Mouse (Mus musculus) neural tube, embryonic 11.5 days (tissue): ENCODE results near the gene Foxo1. TPM values are rescaled to one million over a fixed set of nuclear protein-coding genes. Genes with fewer than 3 reads are reported as not detected.
A peak's percentile ranks its signal among the peaks of the same experiment; 100 is the strongest.

Source experiments
- ATAC-seq: fragments of 200-750 bp; cut with Nextera tagmentation; 2 replicates; pipeline ENCODE4 v1.8.0; 2017; ENCODE audit warnings: moderate number of reproducible peaks, mild to moderate bottlenecking, moderate TSS enrichment, moderate library complexity; ENCODE audit not compliant: insufficient read depth, low FRiP score, low TSS enrichment
- DNase-seq: peaks from one replicate; pipeline ENCODE4 v3.0.0-alpha.2; 2015; ENCODE audit warnings: low spot score
- H3K27ac ChIP-seq: fragments of 300-500 bp; sonication (generic); 2 replicates; pipeline ENCODE4 v1.5.1; 2014; ENCODE audit warnings: low read depth, mild to moderate bottlenecking, low read length
- H3K27me3 ChIP-seq: fragments of 300-500 bp; sonication (generic); 2 replicates; pipeline ENCODE4 v1.6.1; 2014; ENCODE audit warnings: mild to moderate bottlenecking, low read length, mixed read lengths; ENCODE audit not compliant: control insufficient read depth, insufficient read depth
- H3K36me3 ChIP-seq: fragments of 300-500 bp; sonication (generic); 2 replicates; pipeline ENCODE4 v1.6.1; 2014; ENCODE audit warnings: mild to moderate bottlenecking, low read length, moderate library complexity, mixed read lengths; ENCODE audit not compliant: control insufficient read depth, insufficient read depth
- H3K4me1 ChIP-seq: fragments of 300-500 bp; sonication (generic); 2 replicates; pipeline ENCODE4 v1.6.1; 2014; ENCODE audit warnings: low read length, mixed read lengths; ENCODE audit not compliant: control insufficient read depth, insufficient read depth
- H3K4me2 ChIP-seq: fragments of 300-500 bp; sonication (generic); 2 replicates; pipeline ENCODE4 v1.6.1; 2014; ENCODE audit warnings: low read depth, mild to moderate bottlenecking, moderate library complexity
- H3K4me3 ChIP-seq: fragments of 300-500 bp; sonication (generic); 2 replicates; pipeline ENCODE4 v1.5.1; 2014; ENCODE audit warnings: low read depth, low read length
- H3K9ac ChIP-seq: fragments of 300-500 bp; sonication (generic); 2 replicates; pipeline ENCODE4 v1.6.1; 2014; ENCODE audit warnings: mild to moderate bottlenecking, low read length
- H3K9me3 ChIP-seq: fragments of 300-500 bp; sonication (generic); 2 replicates; pipeline ENCODE4 v1.6.1; 2016; ENCODE audit warnings: low read length; ENCODE audit not compliant: control insufficient read depth
- WGBS: fragments of 180-500 bp; shearing (Covaris S2); extraction: QIAGEN DNeasy Blood & Tissue Kit; methylation state at CpG from one replicate; pipeline ENCODE4 v1.1.7; 2014; 5-methylcytosine and 5-hydroxymethylcytosine counted together
- polyA plus RNA-seq: library from polyadenylated mRNA; unstranded; fragments of >200 nt; fragmentation: Nextera tagmentation; extraction: Ambion mirVana; gene quantifications from 2 replicates; pipeline ENCODE4 v1.2.1, GENCODE M21; 2014

Gene Foxo1
- polyA plus RNA-seq, 1 experiment from 2014 or later = 4.2 TPM

DNA sequence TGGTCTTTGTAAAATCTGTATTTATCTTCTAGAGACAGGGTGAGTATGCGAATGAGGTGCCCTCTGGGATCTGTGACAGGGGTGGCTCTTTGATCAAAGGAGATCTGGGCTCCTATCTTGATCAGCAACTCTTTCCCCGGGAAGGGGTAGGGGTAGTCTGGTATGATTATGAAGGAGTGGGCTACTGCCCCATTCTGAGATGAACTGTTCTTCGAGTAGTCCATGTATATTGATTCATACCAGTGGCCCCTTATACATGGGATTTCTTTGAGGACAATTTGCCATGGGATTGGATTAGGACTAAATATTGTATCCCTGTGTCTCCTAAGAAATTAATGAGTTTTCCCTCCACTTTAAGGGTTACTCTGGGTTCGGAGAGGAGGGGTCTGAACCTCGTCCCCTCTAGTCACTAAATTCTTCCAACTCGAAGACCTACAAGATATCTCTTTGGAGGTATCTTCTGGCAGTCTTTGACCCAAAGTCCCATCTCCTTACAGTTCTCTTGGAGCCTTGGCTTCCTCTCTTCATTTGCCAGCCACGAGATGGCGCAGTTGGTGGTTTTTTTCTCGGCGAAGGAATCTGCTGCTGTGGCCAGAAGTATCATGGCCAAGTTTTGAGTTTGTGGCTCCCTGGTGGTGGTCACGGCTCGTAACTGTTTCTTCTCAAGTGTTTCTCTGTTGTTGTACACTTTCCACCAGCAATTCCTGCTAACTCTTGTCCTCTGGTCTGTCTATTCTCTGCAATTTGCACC, 24.7 kb upstream of the Foxo1 start:
- H3K27me3 ChIP-seq = no peaks in the 10 kb centered on the region
- no peaks in the 10 kb centered on the region for H3K9me3 ChIP-seq
- ATAC-seq = no peak
- no peak overlapping the region for H3K9ac ChIP-seq
- no peak overlapping the region for H3K27ac ChIP-seq
- WGBS = 60% methylated on average over 12 of the region's 12 CpGs
- no peak overlapping the region for H3K4me2 ChIP-seq
- no peaks in the 10 kb centered on the region for H3K4me1 ChIP-seq
- H3K36me3 ChIP-seq = no peaks in the 10 kb centered on the region
- peak; percentile 50 for DNase-seq
- no peak overlapping the region for H3K4me3 ChIP-seq

DNA sequence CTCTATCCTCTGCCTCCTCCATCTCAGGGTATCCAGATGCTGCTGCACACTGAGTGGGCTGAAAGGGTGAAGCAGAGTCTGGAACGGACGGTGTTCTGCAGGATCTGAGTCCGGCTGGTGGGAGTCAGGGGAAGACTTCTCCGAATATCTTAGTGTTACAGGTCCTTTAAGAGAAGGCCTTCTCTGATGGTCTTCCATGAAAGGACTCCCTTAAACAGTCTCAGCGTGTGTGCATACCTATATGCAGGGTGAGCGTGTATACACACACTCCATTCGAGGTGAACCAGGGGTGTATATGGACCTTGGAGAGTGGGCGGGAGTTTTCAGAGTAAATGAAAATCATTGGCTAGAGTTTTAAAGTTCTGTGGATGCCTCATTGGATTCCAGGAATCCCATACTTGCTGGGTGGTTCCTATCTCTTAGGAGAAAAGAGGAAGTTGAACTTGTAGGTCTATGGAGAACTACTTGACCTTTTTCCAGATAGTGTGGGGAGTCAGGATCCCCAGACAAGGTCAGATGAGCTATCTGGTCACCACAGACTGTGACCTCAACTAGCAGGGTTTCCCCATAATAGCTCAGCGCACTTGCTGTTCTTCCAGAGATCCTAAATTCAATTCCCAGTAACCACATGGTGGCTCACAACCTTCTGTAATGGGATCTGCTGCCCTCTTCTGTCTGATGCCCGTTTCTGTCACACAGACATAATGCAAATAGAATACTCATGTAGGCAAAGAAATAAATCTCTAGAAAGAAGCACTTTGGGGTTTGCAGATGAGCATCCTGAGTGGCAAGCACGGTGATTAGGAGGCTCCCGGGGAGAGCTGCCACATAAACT, 21.9 kb upstream of the Foxo1 start:
- 83% methylated on average over 12 of the region's 12 CpGs for WGBS
- Histone ChIP-seq H3K9me3 (no peaks in the 10 kb centered on the region), H3K27ac (no peak overlapping the region)

DNA sequence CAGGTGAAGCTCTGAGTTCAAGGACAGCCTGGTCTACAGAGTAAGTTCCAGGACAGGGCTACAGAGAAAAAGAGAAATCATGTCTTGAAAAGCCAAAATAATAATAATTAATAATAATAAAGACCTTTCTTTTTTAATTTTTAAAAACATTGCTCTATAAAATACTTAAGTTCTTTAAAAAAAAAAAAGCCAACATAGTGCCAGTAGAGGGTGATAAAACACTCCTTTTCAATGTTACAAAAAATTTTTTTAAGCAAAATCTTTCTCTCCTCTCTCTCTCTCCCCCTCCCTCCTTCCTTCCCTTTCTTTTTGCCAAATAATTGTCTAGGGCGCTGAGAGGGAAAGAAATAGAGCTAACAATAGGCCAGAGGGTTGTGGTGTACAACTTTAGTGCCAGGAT, 17.0 kb upstream of the Foxo1 start:
- DNase-seq (no peak), ATAC-seq (no peak)
- WGBS = 33% methylated on average over 1 of the region's 1 CpGs
- no peak overlapping the region for H3K4me3 ChIP-seq
- H3K36me3 ChIP-seq = no peaks in the 10 kb centered on the region
- no peak overlapping the region for H3K4me2 ChIP-seq
- no peaks in the 10 kb centered on the region for H3K4me1 ChIP-seq
- H3K9ac ChIP-seq = no peak overlapping the region
- no peak overlapping the region for H3K27ac ChIP-seq
- H3K27me3 ChIP-seq = no peaks in the 10 kb centered on the region
- H3K9me3 ChIP-seq = no peaks in the 10 kb centered on the region

More for the DNA sequence above, 21.9 kb upstream of the Foxo1 start:
- Histone ChIP-seq H3K4me1 (no peaks in the 10 kb centered on the region), H3K4me2 (no peak overlapping the region), H3K4me3 (no peak overlapping the region), H3K9ac (no peak overlapping the region), H3K27me3 (no peaks in the 10 kb centered on the region), H3K36me3 (no peaks in the 10 kb centered on the region)
- DNase-seq = no peak
- ATAC-seq = no peak

DNA sequence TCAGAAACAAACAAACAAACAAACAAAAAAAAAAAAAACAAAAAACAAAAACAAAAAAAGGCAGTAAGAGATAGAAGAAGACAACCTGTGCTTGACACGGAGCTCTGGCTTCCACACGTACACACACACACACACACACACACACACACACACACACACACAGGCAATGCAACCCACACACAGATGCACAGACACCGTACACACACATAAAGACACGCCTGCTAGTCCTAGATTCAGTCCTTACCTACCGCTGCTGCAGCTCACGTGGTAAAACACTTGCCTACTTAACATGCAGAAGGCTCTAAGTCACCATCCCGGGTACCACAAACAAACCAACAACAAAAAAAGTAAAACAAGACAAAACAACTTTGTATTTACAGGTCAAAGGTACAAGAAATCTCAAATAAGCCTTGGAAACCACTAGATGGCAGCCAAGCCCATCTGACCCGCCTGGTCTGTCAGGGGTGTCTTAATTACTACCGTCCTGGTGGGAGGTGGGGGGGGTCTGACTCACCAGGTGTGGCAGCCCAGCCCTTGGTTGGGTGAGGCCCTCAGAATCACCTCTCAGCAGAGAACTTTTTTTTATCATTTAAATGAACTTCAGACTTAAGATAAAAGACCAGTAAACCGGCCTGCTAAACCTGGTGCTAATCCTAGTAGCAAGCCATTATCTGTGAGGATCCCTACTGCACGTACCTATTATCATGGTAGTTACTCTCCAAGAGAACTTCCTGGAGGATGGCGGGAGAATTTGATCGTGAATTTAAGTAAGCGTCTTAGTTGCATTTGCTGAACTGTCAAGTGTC, 14.3 kb upstream of the Foxo1 start:
- 23% methylated on average over 14 of the region's 14 CpGs for WGBS
- Histone ChIP-seq H3K9me3 (no peaks in the 10 kb centered on the region), H3K27me3 (no peaks in the 10 kb centered on the region), H3K4me3 (no peak overlapping the region), H3K9ac (no peak overlapping the region), H3K27ac (no peak overlapping the region), H3K4me2 (no peak overlapping the region), H3K4me1 (no peaks in the 10 kb centered on the region), H3K36me3 (no peaks in the 10 kb centered on the region)
- no peak for ATAC-seq
- DNase-seq = peak; percentile 25

DNA sequence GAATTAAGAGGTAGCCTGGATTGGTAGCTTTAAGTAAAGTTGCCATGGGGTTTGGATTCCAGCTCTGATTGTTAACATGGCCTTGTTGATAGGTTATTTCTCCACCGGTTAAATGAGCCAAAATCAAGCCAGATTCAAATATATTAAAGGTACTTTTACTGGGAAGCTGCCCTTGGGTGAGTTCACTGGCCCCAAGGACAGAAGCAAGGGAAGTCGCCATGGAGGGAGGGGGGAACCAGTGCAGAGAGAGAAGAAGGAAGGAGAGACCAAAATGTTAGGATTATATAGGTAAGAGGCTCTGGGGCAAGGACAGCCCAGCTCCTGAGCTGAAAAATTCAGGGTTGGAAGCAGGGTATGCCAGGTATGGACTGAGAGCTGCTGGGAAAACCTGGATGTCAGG, 13.6 kb upstream of the Foxo1 start:
- H3K27me3 ChIP-seq = no peaks in the 10 kb centered on the region
- H3K9me3 ChIP-seq = no peaks in the 10 kb centered on the region
- no peak overlapping the region for H3K4me3 ChIP-seq
- WGBS = 11% methylated on average over 2 of the region's 2 CpGs
- H3K9ac ChIP-seq = no peak overlapping the region
- DNase-seq (no peak), ATAC-seq (no peak)
- H3K4me1 ChIP-seq = no peaks in the 10 kb centered on the region
- H3K36me3 ChIP-seq = no peaks in the 10 kb centered on the region
- H3K4me2 ChIP-seq = no peak overlapping the region
- H3K27ac ChIP-seq = no peak overlapping the region

DNA sequence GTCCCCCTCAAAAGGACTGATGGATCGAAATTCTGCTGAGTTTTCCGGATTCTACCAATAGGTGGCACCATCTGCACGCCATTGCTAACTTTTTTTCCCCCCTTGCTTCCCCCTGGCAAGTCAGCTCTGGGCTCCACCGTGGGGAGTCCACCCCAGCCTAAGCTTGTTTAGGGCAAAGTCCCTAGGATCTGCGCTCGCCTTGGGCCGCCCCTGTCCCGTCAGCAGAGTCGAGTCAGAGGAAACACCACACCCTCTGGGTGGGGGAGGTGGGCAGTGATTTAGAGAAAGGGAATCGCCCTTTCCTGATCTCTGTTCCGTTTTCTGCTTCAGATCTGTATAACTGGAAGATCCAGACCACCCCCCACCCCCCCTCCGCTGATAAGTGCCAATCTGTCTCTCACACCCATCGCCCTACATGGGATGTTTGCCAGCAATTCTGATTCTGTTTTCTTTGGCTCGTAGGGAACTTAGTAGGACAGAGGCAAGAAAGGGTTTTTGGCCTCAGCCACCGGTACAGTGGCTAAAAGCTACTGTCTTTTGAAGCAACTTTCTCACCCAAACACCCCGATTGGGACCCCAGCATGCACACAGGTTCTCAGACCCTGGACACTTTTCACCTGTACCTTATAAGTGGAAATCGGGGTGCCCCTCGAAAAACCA, 10.2 kb upstream of the Foxo1 start:
- Histone ChIP-seq H3K9ac (no peak overlapping the region; the same call in 1 of the 2 replicates), H3K4me3 (peak overlapping the region; percentile 11; the same call in 1 of the 2 replicates)

DNA sequence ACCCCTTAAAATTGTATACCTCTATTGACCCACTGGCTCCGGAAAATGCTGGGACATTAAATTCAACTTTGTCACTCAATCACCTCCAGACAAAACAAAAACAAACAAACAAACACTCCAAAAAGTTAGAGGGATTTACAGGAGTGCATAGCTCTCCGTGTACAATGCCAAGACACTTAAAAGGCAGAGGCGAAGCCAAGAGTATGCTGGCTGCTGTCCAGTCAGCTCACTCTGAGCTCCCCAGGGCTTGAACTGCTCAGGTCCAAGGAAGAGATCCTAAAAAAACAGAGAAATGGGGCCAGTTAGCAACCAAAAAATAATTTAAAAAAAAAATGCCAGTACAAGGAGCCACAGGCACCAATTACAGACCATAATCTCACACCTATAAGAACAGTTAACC, 9.6 kb upstream of the Foxo1 start:
- ATAC-seq (no peak), DNase-seq (no peak)
- H3K4me1 ChIP-seq = no peaks in the 10 kb centered on the region
- WGBS = 50% methylated on average over 3 of the region's 3 CpGs
- no peaks in the 10 kb centered on the region for H3K27me3 ChIP-seq
- H3K9ac ChIP-seq = no peak overlapping the region
- no peaks in the 10 kb centered on the region for H3K36me3 ChIP-seq
- H3K27ac ChIP-seq = no peak overlapping the region
- no peak overlapping the region for H3K4me3 ChIP-seq
- H3K9me3 ChIP-seq = no peaks in the 10 kb centered on the region
- no peak overlapping the region for H3K4me2 ChIP-seq

More for the DNA sequence above, 10.2 kb upstream of the Foxo1 start:
- ATAC-seq (peak; percentile 45; the same call in 1 of the 2 replicates), DNase-seq (peak; percentile 64)
- WGBS = 20% methylated on average over 18 of the region's 18 CpGs
- Histone ChIP-seq H3K9me3 (no peaks in the 10 kb centered on the region), H3K4me2 (peak overlapping the region; percentile 46), H3K4me1 (no peaks in the 10 kb centered on the region), H3K27ac (no peak overlapping the region), H3K36me3 (no peaks in the 10 kb centered on the region), H3K27me3 (no peaks in the 10 kb centered on the region)
